Mouse (Mus musculus) layer of hippocampus, postnatal 10 days (tissue): ENCODE measurements around the gene Mycbpap. TPM values are rescaled to one million over a fixed set of nuclear protein-coding genes. Genes with fewer than 3 reads are reported as not detected.

Experiments used
- DNase-seq, 2 experiments: peaks; one replicate each; pipeline ENCODE4 v3.0.0; 2021; ENCODE audit warnings: low spot score in 2 of 2
- long read RNA-seq: library from polyadenylated mRNA; stranded (forward); transcript quantifications from one replicate; pipeline ENCODE4 v2.0.0, GENCODE M21; 2023
- total RNA-seq, 2 experiments: library from RNA; stranded (reverse); gene quantifications; 2 replicates each; pipeline ENCODE4 v1.2.3; 2021

Mycbpap gene
- 1 to 10 TPM; 1.3 to 2.7 TPM for total RNA-seq
- long read RNA-seq, partial matches to known transcripts, result 0 of 8 reads
- long read RNA-seq, other reads (novel, unspliced or antisense), result 7 of 8 reads

DNA sequence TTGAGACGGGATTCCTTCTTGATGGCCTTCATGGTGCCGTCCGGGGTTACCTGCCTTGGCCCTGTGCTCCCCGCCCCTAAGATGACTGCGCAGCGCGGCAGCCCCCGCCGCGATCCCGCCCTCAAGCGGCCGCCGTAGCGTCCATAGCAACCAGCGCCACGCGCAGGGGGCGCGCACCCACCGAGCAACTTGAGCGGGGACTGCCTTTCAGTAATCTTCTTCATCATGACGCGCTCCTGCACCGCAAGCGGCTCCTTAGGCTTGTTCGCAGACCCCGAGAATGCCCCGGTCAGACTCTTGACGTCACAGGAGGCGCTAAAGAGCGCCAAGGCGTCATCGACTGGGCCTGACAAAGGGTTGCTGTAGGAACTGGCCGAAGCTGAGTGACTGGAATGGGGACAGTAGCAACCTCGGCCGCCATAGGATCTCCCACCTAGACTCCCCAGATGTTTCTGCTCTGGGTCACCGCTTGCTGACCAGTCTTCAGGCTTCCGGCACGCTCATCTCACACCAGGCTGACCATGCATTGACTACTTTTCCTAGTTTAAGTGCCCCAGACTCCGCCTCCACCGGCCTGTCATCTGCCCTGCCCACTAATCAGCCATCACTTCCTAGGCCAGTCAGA is at the start of gene Mycbpap:
Mycbpap (minus strand) TSS at position 524 of the 625 bp plus-strand sequence.
- DNase-seq, result peak; percentile 50 to 64

DNA sequence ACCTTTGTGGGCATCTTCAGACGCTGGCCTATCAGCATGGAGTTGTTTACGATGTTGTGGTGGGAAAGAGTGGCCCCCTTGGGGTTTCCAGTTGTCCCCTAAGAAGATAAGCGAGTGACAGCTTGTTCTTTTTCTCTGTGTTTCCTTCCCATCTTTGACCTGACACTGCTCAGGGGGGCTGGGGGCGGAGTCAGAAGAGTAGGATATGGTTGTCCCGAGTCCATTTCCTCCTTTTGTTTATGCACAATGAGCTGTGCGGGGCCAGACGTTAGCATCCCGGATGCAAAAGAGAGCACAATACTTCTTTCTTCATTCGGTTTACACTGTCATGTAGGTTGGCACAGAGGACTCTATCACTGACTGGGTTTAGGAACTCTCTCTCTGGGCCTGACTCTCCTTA is 49.1 kb upstream of the Mycbpap start:
- DNase-seq, result no peak

DNA sequence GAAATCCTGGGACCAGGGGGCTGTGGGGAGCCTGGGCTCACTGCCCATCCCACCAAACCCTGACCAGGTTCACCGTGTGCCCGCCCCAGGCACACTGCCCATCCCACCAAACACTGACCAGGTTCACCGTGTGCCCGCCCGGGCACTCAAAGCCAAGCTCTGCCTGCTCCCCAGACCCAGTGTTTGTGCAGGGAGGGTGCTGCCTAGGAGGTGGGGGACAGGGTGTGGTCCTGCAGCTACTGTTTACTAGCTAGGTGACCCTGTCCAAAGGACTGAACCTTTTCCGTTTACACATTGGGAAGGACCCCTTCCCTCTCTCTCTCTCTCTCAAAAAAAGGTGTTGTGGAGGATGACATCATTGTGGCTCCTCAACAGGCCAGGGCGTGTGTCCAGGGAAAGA is 45.8 kb upstream of the Mycbpap start:
- no peak for DNase-seq

DNA sequence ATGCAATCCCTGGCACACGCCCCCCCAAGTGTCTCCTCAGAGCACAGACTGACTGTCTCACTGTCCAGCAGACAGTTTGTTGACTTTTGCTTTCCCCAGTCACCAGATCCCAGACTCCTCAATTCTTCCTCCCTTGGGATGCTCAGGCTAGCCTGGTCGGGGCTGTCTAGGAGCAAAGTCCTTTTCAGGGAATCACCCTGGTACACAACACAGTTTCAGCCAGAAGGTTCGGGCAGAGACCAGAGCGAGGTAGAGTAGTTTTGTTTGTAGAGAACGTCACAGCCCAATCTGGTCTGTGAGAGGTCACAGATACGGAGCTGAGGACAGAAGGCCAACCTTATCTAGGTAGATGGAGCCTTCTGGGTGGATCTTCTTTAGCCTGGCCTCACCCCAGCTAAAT is 45.0 kb upstream of the Mycbpap start:
- no peak for DNase-seq

DNA sequence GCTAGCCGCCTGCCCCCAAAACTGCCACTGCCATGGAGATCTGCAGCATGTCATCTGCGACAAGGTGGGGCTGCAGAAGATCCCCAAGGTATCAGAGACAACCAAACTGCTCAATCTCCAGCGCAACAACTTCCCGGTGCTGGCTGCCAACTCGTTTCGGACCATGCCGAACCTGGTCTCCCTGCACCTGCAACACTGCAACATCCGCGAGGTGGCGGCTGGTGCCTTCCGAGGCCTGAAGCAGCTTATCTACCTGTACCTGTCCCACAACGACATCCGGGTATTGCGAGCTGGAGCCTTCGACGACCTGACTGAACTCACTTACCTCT is 43.6 kb upstream of the Mycbpap start:
- no peak for DNase-seq

DNA sequence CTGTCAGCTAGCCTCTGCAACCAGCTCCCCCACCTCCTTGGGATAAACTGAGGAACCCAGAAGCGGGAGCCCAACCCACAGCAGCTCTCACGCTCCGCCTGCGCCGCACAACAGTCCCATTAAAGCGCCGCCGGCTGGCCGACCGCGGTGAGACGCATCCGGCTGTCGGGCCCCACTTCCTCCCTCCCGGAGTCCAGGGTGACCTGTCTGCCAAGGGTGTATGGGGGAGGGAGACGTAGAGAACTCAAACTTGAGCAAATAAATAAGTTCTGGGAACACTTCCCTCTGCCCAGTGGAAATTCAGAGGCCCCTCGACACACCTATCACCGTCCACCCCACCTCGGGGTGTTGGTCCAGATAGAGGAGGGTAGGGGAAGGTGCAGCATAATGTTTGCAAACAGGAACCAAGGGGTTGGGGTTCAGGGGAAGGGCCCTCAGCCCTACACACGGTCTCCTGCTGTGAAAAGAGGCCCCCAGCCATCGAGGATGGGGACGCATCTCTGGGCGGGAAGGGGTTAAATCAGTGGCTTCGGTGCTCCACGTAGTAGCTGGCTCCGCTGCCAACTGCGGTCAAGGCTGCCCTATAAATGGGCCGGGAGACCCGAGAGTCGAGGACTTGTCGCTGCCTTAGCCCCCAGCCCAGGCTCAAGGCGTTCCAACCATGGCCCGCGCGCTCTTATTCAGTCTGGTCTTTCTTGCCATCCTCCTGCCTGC is 43.1 kb upstream of the Mycbpap start, which contains the start of gene Chad:
Chad (plus strand) TSS at position 611 of the 714 bp plus-strand sequence.
- DNase-seq, result peak; percentile 51 to 60

DNA sequence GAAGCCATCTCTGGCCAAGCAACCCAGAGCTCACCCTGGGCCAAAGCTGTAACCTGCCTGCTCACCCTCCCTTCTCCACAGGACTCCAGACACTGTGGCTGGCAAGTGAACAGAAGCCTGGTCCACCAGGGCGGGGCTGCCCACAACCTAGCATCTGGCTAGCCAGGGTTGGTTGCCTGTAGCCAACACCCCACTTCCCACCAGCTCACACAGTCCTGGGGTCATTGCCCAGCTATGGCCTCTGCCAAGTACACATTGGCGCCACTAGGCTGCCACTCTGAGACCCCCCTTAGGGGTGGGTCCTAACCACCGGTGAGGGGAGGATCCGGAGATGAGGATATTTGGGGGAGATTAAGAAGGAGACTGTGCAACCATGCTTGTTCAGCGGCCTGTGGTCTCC is 42.3 kb upstream of the Mycbpap start:
- no peak for DNase-seq

DNA sequence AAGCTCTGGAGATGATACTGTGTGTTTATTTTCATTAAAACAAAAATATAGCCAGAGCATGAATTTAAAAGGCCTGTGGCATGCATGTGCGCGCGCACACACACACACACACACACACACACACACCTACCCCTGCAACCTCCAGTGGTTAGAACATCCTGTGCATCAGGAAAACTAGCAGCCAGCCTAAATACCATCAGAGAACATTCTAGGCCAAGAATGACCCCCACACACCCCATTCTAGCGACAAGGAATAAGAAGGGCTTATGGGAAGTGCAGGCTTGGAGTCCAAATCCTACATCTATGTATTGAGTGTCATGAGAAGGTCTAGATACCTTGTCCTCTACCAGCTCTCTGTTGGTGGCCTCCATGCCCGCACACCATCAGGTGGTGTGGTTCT is 41.8 kb upstream of the Mycbpap start:
- no peak for DNase-seq

DNA sequence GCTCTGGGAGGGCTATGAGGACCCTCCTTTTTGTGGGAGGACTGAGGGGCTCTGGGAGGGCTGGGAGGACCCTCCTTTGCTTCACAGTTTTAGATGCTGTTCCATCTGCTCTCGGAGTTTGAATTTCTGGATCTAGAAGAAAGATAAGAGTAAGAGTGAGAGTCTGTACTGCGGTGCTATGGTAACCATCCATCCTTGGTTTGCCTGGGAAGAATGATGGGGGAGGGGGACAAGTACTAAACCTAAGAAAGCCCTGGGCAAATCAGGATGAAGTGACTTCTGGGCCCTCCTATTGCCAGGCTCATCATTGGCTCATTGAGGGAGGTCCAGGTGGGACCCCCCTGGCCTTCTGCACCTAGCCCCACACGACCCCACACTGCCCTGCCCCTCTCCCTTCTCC is 36.7 kb upstream of the Mycbpap start:
- no peak for DNase-seq

DNA sequence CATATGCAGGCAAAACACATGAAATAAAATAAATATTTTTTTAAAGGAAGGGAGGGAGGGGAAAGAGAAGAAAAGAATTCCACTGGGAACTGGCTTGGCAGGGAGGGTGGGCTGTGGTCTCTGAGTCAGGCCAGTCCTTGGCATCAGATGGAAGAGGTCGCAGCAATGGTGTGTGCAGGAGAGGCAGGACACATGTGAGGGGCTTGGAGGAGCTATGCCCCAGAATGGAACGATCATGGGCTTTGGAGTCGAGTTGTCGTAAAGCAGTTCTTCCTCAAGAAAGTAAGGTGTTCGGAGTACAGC is 28.9 kb upstream of the Mycbpap start:
- no peak for DNase-seq

DNA sequence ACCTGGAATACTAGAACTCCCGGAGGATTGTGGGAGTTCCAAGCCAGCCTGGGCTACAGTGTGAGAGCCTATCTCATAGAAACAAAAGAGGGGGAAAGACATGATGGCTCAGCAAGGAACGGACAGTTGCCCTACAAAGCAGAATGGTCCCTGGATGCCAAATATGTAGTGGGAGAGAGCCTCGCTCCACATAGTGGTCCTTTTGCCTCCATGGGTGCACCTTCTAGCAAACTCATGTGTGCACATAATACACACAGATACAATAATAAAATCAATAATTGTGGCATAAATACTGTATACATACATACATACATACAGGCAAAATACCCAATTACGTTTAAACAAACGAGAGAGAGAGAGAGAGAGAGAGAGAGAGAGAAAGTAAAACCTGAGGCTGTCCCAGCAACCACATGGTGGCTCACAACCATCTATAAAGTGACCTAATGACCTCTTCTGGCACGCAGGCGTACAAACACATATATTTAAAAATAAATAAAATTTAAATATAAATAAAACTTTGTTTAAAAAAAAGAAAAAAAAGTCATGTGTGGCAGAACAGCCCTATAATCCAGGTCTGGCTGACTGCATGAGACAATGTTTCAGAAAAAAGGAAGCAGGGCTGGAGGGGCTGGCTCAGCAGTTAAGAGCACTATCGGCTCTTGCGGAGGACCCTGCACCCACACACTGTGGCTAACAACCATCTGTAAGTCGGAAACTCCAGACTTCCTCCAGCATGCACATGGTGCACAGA is 28.3 kb upstream of the Mycbpap start:
- peak in 1 of 2 experiments; percentile 41 for DNase-seq

DNA sequence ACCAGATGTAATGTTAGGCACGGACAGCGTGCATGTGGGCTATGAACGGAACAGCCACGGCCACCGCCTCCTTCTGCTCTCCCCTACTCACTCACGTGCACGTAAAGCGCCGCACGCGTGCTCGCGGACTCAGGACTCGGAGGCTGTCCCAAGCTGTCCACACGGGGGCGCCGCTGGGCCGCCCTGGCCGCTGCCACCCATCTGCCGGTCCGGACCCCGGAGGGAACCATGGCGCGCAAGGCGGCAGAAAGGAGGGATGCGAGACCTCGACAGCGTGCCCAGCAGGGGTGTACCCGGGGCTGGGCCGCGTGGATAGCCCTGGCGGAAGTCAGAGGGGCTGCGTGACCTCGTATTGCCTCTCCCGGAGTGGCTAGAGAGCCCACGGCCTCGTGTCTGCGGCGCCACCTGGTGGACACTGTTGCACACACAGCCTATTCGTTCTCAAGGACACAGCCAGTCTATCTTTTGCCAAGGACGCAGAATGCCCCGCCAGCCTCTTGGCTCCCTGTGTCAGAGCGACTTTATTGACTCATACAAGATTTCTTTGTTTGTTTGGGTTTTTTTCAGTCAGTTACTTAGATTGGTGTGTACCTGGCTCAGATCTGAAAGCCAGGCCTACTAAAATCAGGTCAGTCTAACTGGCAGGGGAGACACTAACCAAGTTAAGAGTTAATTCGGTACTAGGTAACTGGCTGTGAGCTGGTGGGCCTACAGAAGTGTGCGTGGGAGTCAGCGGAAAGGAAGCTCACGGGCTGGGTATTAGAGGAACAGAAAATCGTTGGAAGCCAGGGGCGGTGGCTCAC is 27.5 kb upstream of the Mycbpap start, which contains the start of gene Rsad1:
Rsad1 (minus strand) TSS at position 368 of the 803 bp plus-strand sequence.
- DNase-seq, result peak; percentile 98 to 99

DNA sequence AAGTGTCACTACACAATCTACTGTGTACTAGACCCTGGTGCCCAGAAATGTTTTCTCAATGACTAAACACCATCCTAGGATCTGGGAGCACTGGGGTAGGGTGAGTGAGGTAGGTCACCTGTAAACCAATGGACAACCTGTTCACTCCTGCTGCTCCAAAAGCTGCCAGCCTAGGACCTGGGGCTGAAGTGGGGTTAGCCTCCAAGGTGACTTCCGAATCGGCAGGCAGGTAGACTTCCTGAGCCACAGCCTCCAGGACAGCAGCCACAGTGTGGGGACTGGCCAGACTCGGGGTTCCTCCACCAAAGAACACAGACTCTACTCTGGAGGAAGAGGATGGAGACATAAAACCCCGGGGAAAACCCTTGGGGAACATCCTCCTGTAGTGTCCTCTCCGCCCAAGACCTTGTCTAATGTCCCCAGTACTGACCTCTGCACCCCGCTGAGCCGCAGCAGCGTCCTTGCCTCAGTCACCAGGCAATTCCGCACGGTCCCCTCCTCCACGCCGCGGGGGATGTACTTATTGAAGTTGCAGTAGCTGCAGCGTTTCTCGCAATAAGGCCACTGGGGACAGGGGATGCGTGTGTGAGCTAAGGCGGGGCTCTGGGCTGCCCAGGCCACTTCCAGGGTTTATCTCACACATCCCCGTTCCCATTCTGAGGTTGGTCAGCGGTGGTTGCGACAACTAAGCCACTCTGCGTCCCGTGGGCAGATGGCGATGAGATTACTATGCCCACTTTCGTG is 26.7 kb upstream of the Mycbpap start:
- DNase-seq, result peak; percentile 64 to 69

DNA sequence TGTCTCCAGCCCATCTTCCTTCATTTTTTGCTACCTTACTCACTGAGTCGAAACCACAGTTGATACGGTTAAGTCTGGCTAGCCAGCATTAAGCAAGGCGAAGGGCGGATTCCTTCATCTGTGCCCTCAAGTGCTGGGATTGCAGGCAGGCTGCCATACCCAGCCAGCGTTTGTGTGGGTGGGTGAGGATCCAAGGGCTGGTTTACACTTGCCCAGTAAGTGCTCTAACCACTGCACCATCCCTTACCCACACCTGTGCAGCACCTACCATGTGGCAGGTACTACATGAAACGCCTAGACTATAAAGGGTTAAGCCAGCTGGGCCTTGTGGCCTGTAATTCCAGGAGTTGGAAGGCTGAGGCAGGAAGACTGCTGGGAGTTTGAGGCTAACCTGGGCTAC is 25.7 kb upstream of the Mycbpap start:
- DNase-seq, result no peak

DNA sequence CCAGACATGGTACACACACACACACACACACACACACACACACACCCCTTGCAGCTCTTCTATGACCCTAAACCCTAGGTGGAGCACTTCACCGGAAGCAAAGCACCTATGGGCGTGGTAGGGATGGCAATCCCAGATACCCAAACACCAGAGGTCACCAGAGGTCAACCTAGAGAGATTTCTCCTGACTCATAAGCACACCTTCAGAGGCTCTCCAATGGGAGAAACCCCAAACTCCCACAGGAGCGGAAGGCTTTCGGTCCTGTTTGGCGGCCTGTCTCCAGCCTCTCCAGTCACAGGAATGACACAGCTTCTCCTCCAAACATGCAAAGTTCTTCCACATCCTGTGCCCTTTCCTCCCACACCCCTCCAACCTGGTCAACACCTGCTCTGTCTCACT is 24.8 kb upstream of the Mycbpap start:
- DNase-seq, result no peak

DNA sequence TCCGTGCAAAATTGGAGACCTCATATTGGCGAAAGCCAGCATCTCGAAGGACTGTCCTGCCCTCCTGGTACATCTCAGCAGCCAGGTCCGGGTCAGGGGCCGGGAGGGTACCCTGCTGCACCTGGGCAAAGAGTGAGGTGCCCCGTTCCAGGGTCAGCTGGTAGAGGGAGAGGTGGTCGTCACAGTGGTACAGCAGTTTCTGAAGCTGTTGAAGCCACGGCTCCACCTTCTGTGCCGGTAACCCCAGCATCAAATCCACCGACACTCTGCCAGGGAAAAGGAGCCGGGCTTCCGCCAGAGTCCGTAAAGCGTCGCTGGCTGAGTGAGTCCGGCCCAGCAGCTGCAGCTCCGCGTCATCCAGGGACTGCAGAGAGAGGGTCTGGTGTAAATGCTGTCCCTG is 22.9 kb upstream of the Mycbpap start:
- peak in 1 of 2 experiments; percentile 38 for DNase-seq

DNA sequence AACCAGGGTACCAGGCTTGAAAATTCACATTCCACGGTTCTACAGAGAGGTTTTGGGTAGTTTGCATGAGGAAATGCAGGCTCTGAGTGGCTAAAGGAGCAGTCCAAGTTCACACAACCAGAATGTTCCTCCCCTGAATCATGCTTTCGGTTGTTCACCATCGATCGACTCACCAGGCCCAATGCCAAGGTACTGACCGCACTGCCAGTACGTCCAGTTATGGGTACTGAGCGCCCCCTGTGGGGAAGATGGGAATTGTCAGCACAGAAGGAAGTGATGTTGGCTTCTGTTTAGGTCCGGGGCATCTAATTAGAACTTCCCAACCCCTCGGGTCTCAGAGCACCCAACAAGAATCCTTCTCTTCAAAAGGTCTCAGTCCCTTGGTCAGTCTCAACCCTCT is 22.4 kb upstream of the Mycbpap start:
- DNase-seq, result peak; percentile 95 to 97

DNA sequence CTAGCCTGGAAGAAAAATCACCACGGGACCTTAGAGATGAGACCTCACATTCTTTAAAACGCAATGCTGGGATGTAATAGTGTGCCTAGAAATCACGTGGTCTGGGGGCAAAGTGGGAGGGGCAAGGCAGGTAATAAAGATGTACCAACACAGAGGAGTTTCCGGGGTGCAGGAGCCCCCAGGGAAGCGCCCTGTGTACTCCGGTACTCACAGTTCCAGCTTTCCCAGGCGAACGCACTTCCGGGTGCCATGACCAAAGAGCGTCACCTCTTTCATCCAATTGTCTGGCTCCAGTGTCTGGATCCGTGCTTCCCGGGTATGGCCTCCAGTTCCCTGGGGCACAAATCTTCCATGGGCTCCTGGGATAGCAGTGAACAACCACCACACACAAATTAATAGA is 21.8 kb upstream of the Mycbpap start:
- no peak for DNase-seq

DNA sequence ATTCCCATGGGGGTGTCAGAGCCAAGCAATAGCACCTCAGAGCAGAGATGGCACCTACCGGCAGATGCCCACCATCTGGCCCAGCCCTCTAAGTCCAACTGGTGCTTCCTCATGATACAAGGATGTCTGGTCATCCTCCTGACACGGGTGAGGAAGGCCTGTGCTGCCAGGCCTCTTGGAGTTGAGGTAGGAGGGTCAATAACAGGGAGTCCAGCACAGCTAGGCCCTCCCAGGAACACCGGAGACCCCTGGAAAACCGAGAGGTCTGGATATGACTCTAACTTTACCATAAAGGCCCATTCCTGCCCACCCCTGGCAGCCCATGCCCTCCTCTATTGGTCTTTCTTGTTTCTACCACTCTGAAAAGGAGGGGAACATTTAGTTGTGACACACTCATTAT is 20.9 kb upstream of the Mycbpap start:
- no peak for DNase-seq

DNA sequence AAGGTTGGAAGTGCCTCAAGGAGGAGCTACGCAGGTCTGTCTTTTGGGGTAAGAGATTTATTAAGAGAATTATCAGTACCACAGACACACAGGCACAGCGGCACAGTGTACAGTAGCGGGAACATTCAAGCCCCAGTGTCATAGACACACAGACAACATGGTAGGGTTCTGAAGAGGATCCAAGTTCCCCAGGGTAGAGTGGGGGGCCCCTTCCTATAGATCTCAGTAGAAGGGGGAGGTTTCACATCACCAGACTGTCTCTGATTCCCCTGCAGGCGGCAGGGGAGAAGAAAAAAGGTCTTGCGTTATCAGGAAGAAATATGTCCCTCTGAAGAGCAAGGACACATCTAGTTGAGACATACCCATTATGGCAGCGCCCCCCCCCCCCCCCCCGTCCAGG is 18.2 kb upstream of the Mycbpap start:
- no peak for DNase-seq
